Mouse (Mus musculus): ENCODE results near the gene Vps35l. TPM values are rescaled to one million over a fixed set of nuclear protein-coding genes. Genes with fewer than 3 reads are reported as not detected.

Gene Vps35l
- 8.1 TPM for polyA plus RNA-seq (2014; fragmentation: Illumina TruSeq; extraction: RNeasy Lipid Tissue Mini Kit (QIAGEN cat#74804); ENCODE audit: low read depth, low replicate concordance)

GRCm38 (mm10) chr7:118739975-118740531 lies at the start of gene Vps35l:
Vps35l (plus strand) TSS chr7:118740226.

GRCm38 (mm10) chr7:118705101-118705961 lies 34.7 kb upstream of the Vps35l start, which contains the start of gene Gde1:
Gde1 (minus strand) TSS chr7:118705778.

GRCm38 (mm10) chr7:118712228-118713173 lies 27.5 kb upstream of the Vps35l start, which contains the start of gene Ccp110:
Ccp110 (plus strand) TSS chr7:118712552.

GRCm38 (mm10) chr7:118855171-118855876 lies 115.3 kb downstream of the Vps35l start, which contains the start of gene Iqck:
Iqck (plus strand) TSS chr7:118855752.

DNA sequence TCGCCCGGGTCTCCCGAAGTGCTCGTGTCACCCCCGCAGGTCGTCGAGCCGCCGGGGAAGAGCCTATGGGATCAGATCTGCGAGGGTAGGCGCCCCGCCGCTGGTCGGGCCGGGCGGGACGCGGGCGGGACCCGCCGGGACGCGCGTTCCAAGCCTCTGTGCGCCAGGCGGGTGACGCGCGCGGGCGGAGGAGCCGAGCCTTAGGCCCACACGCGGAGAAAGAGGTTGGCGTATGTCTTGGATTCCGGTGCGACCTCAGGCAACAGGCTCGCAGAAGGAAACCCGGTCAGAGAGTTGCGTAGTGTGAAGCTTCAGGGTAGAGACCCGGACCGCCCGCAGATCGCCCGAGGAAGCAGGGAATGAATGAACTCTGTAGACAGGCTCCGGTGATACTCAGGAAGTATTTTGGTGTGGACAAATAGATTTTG lies 115.9 kb downstream of the Vps35l start, which contains the start of gene Knop1:
TSS of gene Knop1 (minus strand) at position 378 of the 428 bp plus-strand sequence.

Other genes starting within 250 kb of the Vps35l start
- gene Itpripl2, start 248.3 kb upstream of the Vps35l start, polyA plus RNA-seq (2014; fragmentation: Illumina TruSeq; extraction: RNeasy Lipid Tissue Mini Kit (QIAGEN cat#74804); ENCODE audit: low read depth, low replicate concordance) = 25.7 TPM
- 7.7 TPM for gene Coq7, start 206.9 kb upstream of the Vps35l start, polyA plus RNA-seq (2014; fragmentation: Illumina TruSeq; extraction: RNeasy Lipid Tissue Mini Kit (QIAGEN cat#74804); ENCODE audit: low read depth, low replicate concordance)
- 9.8 TPM for gene Tmc7, start 155.5 kb upstream of the Vps35l start, polyA plus RNA-seq (2014; fragmentation: Illumina TruSeq; extraction: RNeasy Lipid Tissue Mini Kit (QIAGEN cat#74804); ENCODE audit: low read depth, low replicate concordance)
- 82.5 TPM for gene Tmc5, start 142.9 kb upstream of the Vps35l start, polyA plus RNA-seq (2014; fragmentation: Illumina TruSeq; extraction: RNeasy Lipid Tissue Mini Kit (QIAGEN cat#74804); ENCODE audit: low read depth, low replicate concordance)
- gene Gde1, start 34.4 kb upstream of the Vps35l start, polyA plus RNA-seq (2014; fragmentation: Illumina TruSeq; extraction: RNeasy Lipid Tissue Mini Kit (QIAGEN cat#74804); ENCODE audit: low read depth, low replicate concordance) = 144 TPM
- 16.8 TPM for gene Ccp110, start 27.7 kb upstream of the Vps35l start, polyA plus RNA-seq (2014; fragmentation: Illumina TruSeq; extraction: RNeasy Lipid Tissue Mini Kit (QIAGEN cat#74804); ENCODE audit: low read depth, low replicate concordance)
- 0.69 TPM for gene Iqck, start 115.5 kb downstream of the Vps35l start, polyA plus RNA-seq (2014; fragmentation: Illumina TruSeq; extraction: RNeasy Lipid Tissue Mini Kit (QIAGEN cat#74804); ENCODE audit: low read depth, low replicate concordance)
- 33.8 TPM for gene Knop1, start 116.0 kb downstream of the Vps35l start, polyA plus RNA-seq (2014; fragmentation: Illumina TruSeq; extraction: RNeasy Lipid Tissue Mini Kit (QIAGEN cat#74804); ENCODE audit: low read depth, low replicate concordance)

Data from sigmoid colon, adult 10 weeks (tissue).